Mouse (Mus musculus) heart, adult 2 months (tissue): ENCODE data around the gene Trim50. TPM values are rescaled to one million over a fixed set of nuclear protein-coding genes. Genes with fewer than 3 reads are reported as not detected.
A peak's percentile ranks its signal among the peaks of the same experiment; 100 is the strongest.
"Not testable (repeated sequence)": the region's sequence is repeated elsewhere in the genome, so short reads cannot be mapped to it uniquely, and the experiment has no call there.

Experiments
- DNase-seq, 2 experiments: peaks; one replicate each; pipeline ENCODE4 v3.0.0; 2021
- H3K27ac ChIP-seq: fragments of 200-600 bp; 2 replicates; pipeline ENCODE4 v1.8.1; 2022
- H3K27me3 ChIP-seq: fragments of 200-500 bp; 2 replicates; pipeline ENCODE4 v1.6.1; 2012; ENCODE audit warnings: mild to moderate bottlenecking, low read length, inconsistent platforms, mixed read lengths; ENCODE audit not compliant: control insufficient read depth, insufficient read depth
- H3K36me3 ChIP-seq: fragments of 200-500 bp; 2 replicates; pipeline ENCODE4 v1.6.1; 2012; ENCODE audit warnings: low read length, inconsistent platforms; ENCODE audit not compliant: control insufficient read depth, insufficient read depth
- H3K4me1 ChIP-seq: fragments of 200-500 bp; 2 replicates; pipeline ENCODE4 v1.6.1; 2011; ENCODE audit warnings: low read length; ENCODE audit not compliant: control insufficient read depth, insufficient read depth
- H3K4me3 ChIP-seq: fragments of 200-600 bp; 2 replicates; pipeline ENCODE4 v1.8.1; 2022
- H3K79me2 ChIP-seq: fragments of 200-500 bp; replicated peaks from 2 replicates; pipeline ENCODE4 v1.6.1; 2012; ENCODE audit warnings: mild to moderate bottlenecking, inconsistent platforms, low read length, moderate library complexity, mixed read lengths; ENCODE audit not compliant: control insufficient read depth, insufficient read depth
- H3K9ac ChIP-seq: fragments of 200-500 bp; 2 replicates; pipeline ENCODE4 v1.6.1; 2012; ENCODE audit warnings: low read depth, mild to moderate bottlenecking, control low read depth, inconsistent platforms, low read length, mixed read lengths
- CTCF ChIP-seq: fragments of 200-600 bp; IDR thresholded peaks from 2 replicates; pipeline ENCODE4 v1.8.1; 2022; ENCODE audit warnings: antibody characterized with exemption, mild to moderate bottlenecking, moderate library complexity
- EP300 ChIP-seq: fragments of 200-500 bp; IDR thresholded peaks from 2 replicates; pipeline ENCODE4 v1.6.1; 2011; ENCODE audit warnings: low read depth, low read length, control low read depth; ENCODE audit not compliant: insufficient read depth
- POLR2A ChIP-seq: fragments of 200-500 bp; IDR thresholded peaks from 2 replicates; pipeline ENCODE4 v1.6.1; 2011; ENCODE audit warnings: mild to moderate bottlenecking, low read depth, low read length, control low read depth; ENCODE audit not compliant: insufficient read depth
- WGBS: fragments of 180-500 bp; shearing (Covaris S2); methylation state at CpG from one replicate; pipeline ENCODE4 v1.1.7; 2018; 5-methylcytosine and 5-hydroxymethylcytosine counted together
- intact Hi-C: fragments of 180-260 bp; cut with DNase I; formaldehyde crosslinking; loops from one replicate; pipeline ENCODE4 v1.15.1; 2025
- polyA plus RNA-seq: library from polyadenylated mRNA; depleted of rRNA; stranded (reverse); fragments of >200 nt; gene quantifications from 2 replicates; pipeline ENCODE4 v1.2.3, GENCODE M21; 2012
- total RNA-seq, 2 experiments: library from RNA; stranded (reverse); gene quantifications; 2 replicates each; pipeline ENCODE4 v1.2.3; 2021

The Trim50 gene
- total and polyA plus RNA-seq, 3 experiments = 0.11 to 0.18 TPM; not detected in 1

DNA sequence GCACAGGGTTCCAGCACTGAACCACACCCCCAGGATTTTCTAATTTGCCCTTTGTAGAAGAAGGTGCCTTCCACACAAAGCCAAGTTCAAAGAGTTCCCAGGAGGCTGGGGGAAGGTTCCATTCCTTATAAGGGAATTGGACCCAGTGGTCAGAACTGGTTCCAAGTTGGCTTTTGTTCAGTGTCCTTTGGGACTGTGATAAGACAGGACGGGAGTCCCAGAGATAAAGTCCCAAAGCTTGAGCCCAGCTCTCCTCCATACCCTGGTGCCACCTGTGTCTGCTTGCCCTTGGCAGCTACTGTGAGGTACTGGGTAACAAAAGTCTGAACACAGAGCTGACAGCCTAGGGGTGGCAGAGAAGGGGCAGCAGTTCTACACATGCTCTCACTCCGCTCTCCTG is 6.7 kb downstream of the Trim50 start:
- TF ChIP-seq CTCF (no peak), POLR2A (no peak; the same call in 1 of the 2 replicates), EP300 (peak; percentile 75)
- Histone ChIP-seq H3K9ac (no peak overlapping the region), H3K27me3 (no peaks in the 10 kb centered on the region), H3K79me2 (no peaks in the 10 kb centered on the region), H3K4me3 (no peak overlapping the region), H3K36me3 (no peaks in the 10 kb centered on the region), H3K4me1 (peaks cover 1% of the 10 kb centered on the region; the same call in 1 of the 2 replicates), H3K27ac (peak overlapping the region; percentile 51; the same call in 1 of the 2 replicates)
- intact Hi-C loops = no loop called here
- WGBS = 36% methylated on average over 2 of the region's 2 CpGs
- DNase-seq = peak in 1 of 2 experiments; percentile 74

GRCm38 (mm10) chr5:135362572-135362971 is 9.5 kb downstream of the Trim50 start:
- no peak for DNase-seq
- no peaks in the 10 kb centered on the region for H3K36me3 ChIP-seq
- H3K79me2 ChIP-seq = no peaks in the 10 kb centered on the region
- no peak overlapping the region for H3K4me3 ChIP-seq
- H3K9ac ChIP-seq = no peak overlapping the region
- H3K4me1 ChIP-seq = peaks cover 1% of the 10 kb centered on the region; the same call in 1 of the 2 replicates
- no peaks in the 10 kb centered on the region for H3K27me3 ChIP-seq
- 79% methylated on average over 3 of the region's 3 CpGs for WGBS
- TF ChIP-seq POLR2A = no peak
- TF ChIP-seq EP300 = no peak
- no peak for TF ChIP-seq CTCF
- intact Hi-C loops = no loop called here
- H3K27ac ChIP-seq = no peak overlapping the region

- Histone ChIP-seq H3K79me2 (no peaks in the 10 kb centered on the region), H3K27ac (no peak overlapping the region), H3K27me3 (no peaks in the 10 kb centered on the region), H3K4me3 (no peak overlapping the region), H3K9ac (no peak overlapping the region), H3K36me3 (no peaks in the 10 kb centered on the region), H3K4me1 (peaks cover 1% of the 10 kb centered on the region; the same call in 1 of the 2 replicates)
- intact Hi-C loops = no loop called here
- TF ChIP-seq CTCF (peak; percentile 64), POLR2A (no peak)
- WGBS = 30% methylated on average over 12 of the region's 12 CpGs
- DNase-seq = no peak
These were observed 10.4 kb downstream of the Trim50 start for GRCm38 (mm10) chr5:135363540-135363939.

- WGBS = 49% methylated on average over 6 of the region's 6 CpGs
- Histone ChIP-seq H3K27ac (no peak overlapping the region), H3K4me1 (no peaks in the 10 kb centered on the region), H3K9ac (no peak overlapping the region), H3K27me3 (no peaks in the 10 kb centered on the region), H3K36me3 (no peaks in the 10 kb centered on the region), H3K79me2 (no peaks in the 10 kb centered on the region), H3K4me3 (no peak overlapping the region)
- intact Hi-C loops = no loop called here
- TF ChIP-seq POLR2A (no peak), CTCF (peak; percentile 85)
- DNase-seq = no peak
These were observed 14.7 kb downstream of the Trim50 start for GRCm38 (mm10) chr5:135367841-135368240.

DNA sequence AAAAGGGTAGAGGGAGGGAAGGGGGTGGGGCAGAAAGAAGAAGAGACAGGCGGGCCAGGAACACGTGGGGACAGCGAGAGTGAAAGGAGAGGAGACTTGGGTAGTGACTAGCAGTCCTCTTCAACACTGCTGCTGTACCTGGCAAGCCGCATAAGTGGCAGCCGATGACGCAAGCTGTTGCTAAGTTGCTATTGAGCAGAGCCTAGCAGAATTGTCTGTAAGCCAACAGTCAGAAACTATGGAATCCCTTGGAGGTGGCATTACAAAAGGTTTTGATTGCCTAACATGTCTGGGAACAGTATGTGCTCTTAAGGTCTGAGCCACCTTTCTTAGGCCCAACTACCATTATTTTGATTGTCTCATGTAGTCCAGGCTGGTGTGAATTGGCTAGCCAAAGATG is 15.2 kb downstream of the Trim50 start:
- intact Hi-C loops = no loop called here
- Histone ChIP-seq H3K4me1 (no peaks in the 10 kb centered on the region), H3K36me3 (no peaks in the 10 kb centered on the region), H3K27me3 (no peaks in the 10 kb centered on the region), H3K4me3 (no peak overlapping the region), H3K27ac (no peak overlapping the region), H3K79me2 (no peaks in the 10 kb centered on the region), H3K9ac (no peak overlapping the region)
- TF ChIP-seq CTCF (no peak), POLR2A (no peak), EP300 (no peak)
- DNase-seq = no peak
- WGBS = 82% methylated on average over 6 of the region's 6 CpGs

DNA sequence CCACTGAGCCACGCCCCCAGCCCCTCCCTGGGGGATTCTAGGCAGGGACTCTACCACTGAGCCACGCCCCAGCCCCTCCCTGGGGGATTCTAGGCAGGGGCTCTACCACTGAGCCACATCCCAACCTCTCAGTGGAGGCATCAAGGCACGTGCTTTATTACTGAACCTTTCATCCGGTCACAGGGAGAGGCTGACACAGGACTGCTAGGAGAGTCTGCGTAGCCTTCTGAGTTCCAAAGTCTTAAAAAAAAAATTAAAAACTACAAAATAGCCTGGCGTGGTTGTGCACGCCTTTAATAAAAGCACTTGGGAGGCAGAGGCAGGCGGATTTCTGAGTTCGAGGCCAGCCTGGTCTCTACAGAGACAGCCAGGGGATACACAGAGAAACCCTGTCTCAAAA is 16.1 kb downstream of the Trim50 start:
- WGBS = 55% methylated on average over 9 of the region's 9 CpGs

More for the DNA sequence above, 16.1 kb downstream of the Trim50 start:
- H3K27me3 ChIP-seq, H3K79me2 ChIP-seq, DNase-seq, intact Hi-C loops, H3K4me1 ChIP-seq, H3K9ac ChIP-seq, H3K36me3 ChIP-seq: not testable (repeated sequence)
- Histone ChIP-seq H3K4me3 (peak overlapping the region; percentile 90), H3K27ac (peak overlapping the region; percentile 79)
